Mouse (Mus musculus) liver, postnatal 0 days (tissue): ENCODE data around the gene Ccdc105.

Experiments
- CTCF ChIP-seq: sonication (generic); IDR thresholded peaks from 2 replicates; pipeline ENCODE4 v1.5.1; 2016; ENCODE audit warnings: antibody characterized with exemption, low read depth
- EP300 ChIP-seq: IDR thresholded peaks from 2 replicates; pipeline ENCODE4 v1.6.1; 2016; ENCODE audit warnings: antibody characterized with exemption, low read depth, mild to moderate bottlenecking

- TF ChIP-seq CTCF (no peak), EP300 (no peak)
Observed at GRCm38 (mm10) chr10:78727035-78727434, 25.8 kb downstream of the Ccdc105 start.
